Mouse (Mus musculus) testis, postnatal 10 days (tissue): Measurements from ENCODE around the gene Rcor3.
A peak's percentile ranks its signal among the peaks of the same experiment; 100 is the strongest.

Experiments
- DNase-seq: peaks from one replicate; pipeline ENCODE4 v3.0.0; 2021; ENCODE audit warnings: low spot score

The Rcor3 gene

GRCm38 (mm10) chr1:192069971-192070591 is 67.8 kb downstream of the Rcor3 start:
- peak; percentile 46 for DNase-seq

GRCm38 (mm10) chr1:192068188-192068587 is 69.7 kb downstream of the Rcor3 start:
- DNase-seq = peak; percentile 41

GRCm38 (mm10) chr1:192066956-192067355 is 70.9 kb downstream of the Rcor3 start:
- peak; percentile 29 for DNase-seq

GRCm38 (mm10) chr1:192063209-192063946 is 74.5 kb downstream of the Rcor3 start:
- DNase-seq = peak; percentile 38

- peak; percentile 34 for DNase-seq
Measured at GRCm38 (mm10) chr1:192062682-192063081, 75.2 kb downstream of the Rcor3 start.

- DNase-seq = peak; percentile 54
Measured at GRCm38 (mm10) chr1:192061666-192062306, 76.1 kb downstream of the Rcor3 start.

- DNase-seq = peak; percentile 31
Measured at GRCm38 (mm10) chr1:192058911-192059310, 79.0 kb downstream of the Rcor3 start.

GRCm38 (mm10) chr1:192053726-192054125 is 84.1 kb downstream of the Rcor3 start:
- DNase-seq = peak; percentile 26

- DNase-seq = peak; percentile 29
Measured at GRCm38 (mm10) chr1:192052986-192053385, 84.9 kb downstream of the Rcor3 start.

GRCm38 (mm10) chr1:192052461-192052860 is 85.4 kb downstream of the Rcor3 start:
- DNase-seq = peak; percentile 29
